Mouse (Mus musculus): ENCODE results near the gene Serpinb6a.
"Not testable (repeated sequence)": the region's sequence is repeated elsewhere in the genome, so short reads cannot be mapped to it uniquely, and the experiment has no call there.

Serpinb6a gene

DNA sequence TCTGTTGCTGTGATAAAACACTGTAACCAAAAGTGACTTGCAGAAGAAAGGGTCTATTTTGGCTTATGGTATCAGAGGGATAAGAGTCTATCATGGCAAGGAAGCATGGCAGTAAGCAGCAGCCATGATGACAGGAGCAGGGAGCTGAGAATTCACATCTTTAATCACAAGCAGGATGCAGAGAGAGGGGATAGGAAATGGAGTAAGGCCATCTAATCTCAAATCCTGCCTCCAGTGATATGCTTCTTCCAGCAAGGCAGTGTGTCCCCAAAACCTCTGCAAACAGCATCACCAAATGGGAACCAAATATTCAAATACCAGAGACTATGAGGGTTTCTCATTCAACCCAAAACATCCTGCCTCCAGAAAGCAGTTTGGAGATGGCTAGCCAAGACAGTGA is 36.0 kb downstream of the Serpinb6a start:
- DNase-seq, result no peak

DNA sequence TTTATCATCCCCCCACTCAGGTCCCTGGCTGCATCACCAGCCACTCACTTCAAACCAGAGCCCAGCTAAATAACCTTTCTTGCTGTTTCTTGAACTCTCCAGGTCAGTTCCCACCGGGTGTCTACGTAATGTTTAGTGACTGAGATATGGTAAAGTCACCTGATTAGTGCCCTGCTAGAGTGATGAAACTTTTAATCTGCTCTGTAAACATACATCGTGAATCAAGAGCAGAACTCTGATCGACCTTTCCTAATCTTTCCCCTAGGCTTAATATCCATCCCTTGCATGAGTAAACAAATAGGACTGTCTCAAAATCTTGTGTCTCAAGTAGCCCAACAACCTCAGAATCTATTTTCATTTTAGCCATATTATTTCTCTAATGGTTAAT is 36.6 kb downstream of the Serpinb6a start:
- no peak for DNase-seq

DNA sequence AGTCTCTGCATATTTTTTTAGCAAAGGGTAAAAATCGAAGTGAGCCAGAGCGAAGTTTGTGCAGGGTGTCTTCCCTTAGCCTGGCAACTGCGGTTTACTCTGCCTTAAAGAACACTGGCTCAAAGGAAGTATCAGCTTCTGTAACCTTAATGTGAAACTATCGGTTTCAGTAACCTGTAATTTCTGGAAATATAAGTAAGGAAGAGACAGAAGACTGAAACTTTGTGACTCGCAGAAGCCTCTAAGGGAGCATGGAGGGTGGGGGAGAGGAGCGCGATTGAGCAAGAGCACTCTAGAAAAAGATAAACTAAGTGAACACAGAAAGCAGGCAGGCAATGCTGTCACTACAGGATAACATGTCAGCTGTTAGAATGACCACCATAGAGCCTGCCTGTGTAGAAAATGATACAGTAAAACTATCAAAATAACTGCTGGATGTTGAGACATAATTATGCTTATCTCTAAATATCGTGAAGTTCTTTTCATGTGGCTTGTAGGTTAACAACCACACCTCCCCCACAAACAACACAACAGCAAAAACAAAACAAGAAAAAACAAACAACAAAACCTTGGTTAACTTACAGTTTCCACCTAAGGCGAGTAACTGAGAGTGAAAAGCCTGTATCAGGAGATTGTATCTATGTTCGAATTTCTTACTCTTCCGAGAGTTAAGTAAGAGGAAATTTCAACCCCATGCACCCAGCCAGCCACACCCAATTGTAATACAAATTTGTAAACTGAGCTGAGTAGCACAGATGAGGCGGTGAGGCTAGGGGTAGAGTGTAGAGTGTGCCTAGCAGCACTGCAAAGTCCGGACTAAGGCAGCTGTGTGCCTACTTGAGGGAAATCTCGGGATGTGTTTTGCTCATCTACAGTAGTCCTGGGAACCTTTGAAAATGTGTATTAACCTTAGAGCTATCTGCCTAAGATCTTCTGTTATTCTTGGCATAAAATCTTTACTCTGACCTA is 37.3 kb downstream of the Serpinb6a start:
- DNase-seq, result no peak

DNA sequence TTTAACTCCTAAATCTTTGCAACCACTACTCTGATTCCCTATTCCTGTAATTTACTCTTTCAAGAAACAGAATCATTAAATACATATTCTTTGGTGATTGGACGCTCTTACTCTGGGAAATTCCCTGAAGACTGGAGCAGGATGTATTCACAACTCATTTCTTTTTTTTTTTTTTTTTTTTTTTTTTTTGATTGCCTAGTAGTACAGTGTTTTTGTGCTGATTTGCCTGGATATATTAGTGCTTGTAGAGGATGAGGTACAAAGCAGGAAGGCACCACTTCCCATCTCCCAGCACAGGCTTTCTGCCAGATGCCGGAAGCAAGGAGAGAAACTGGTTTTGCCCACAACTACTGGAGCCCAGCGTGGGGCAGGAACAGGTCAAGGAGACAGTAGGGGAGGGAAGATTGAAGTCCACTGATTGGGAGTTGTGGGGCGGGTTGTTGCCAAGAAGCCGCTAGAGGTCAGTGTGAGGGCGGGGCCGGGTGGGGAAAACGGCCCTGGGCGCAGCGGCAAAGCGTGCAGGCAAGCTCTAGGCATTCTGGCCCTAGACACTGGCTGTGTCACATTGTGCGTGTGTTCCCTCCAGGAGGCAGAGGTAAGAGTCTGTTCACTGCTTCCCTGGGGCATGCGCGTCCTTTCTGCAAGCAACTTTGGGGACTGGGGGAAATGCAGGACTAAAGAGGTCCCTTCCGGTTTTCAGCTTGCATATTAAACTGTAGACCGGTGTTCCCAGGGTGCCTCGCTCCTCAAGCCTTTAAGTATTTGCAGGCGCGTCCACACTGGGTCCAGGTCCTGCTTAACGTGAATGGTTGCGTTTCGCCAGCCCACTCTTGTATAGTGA is 38.2 kb downstream of the Serpinb6a start, which contains the start of gene Nqo2:
Gene Nqo2 (plus strand): TSS at position 482 of the 841 bp plus-strand sequence.
- DNase-seq, result peak; percentile 48

DNA sequence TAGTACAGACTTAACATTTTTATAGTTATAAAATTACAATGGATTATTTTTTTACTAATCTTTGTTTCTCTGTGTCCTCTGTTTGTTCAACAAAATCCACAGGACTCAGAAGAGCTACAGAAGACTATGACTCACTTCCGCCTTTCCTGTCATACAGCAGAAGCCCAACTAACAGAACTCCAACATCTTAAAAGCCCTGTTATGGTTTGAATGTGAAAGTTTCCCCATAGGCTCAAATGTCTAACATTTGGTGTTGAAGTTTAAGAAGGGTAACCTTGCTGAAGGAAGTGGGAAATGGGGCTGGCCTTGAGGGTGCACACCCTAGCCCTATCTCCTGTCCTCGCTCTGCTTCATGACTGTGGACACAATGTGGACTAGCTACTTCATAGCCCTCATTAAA is 42.8 kb downstream of the Serpinb6a start:
- DNase-seq, result no peak

DNA sequence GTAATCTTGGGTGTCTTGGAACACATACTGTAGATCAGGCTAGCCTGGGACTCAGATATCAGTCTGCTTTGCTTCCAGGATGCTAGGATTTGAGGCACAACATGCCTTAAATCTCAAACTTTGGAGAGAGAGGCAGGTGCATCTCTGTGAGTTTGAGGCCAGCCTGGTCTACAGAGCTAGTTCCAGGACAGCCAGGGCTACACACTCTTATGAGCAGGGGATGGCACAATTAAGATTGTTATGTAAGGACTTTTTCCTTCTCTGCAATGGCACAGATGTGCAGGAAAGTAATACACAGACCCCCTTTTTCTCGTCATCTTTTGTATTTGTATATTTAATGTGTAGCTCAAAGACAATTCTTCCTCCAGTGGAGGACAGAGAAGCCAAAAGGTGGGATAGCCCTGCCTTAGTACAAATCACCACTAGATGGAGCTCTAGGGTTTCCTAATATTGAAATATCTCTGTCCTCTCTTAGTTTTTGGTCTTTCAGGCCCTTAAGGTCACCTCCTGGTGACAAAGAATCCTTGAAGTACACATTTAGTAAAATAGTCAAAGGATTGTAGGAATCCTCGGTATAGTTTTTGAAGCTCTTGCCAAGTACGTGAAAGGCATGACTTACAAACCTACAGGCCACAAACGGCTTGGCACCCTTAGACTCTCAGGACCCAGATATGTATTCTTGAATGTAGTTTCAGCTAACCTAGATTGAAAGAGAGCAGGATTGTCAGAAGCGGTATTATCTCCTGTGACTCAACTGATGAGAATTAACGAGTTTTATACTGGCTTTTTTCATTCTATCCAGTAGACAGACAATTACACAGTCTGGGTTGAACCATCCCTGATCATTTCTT is 45.8 kb downstream of the Serpinb6a start:
- DNase-seq, result no peak

DNA sequence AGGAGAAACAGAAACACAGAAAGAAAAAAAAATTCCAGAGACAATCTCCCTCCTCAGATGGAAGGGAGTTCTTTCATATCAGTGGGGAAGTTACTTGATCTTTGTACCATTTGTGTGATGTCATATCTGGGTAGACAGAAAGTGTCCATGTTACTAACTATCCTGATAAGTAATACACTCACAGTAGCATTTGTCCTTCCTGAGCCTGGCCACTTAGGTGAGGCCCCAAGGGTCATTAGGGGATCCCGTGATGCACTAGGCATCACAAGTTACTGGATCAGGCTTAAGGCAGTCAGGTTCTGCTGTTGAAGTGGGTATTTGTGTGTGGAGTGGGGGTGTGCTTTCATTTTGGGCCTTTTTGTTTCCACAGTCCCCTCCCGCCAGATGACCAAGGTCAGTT is 49.6 kb downstream of the Serpinb6a start:
- no peak for DNase-seq

DNA sequence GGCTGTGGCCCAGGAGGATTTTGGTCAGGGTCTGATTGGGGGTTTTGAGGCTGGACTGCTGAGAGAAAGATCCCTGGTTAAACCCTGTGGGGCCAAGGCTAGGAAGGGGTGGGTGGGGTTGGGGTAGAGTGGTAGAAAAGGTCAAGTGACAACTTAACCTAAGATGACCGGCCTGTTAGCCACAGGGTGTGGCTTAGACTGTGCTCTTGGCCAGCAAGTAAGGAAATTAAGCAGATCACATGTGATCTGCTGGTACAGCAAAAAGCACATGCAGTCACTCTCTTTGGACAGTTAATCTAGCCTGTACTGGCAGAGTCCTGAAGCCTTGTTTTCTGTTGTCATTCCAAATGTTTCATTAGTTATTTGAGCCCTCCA is 50.5 kb downstream of the Serpinb6a start:
- DNase-seq, result no peak

DNA sequence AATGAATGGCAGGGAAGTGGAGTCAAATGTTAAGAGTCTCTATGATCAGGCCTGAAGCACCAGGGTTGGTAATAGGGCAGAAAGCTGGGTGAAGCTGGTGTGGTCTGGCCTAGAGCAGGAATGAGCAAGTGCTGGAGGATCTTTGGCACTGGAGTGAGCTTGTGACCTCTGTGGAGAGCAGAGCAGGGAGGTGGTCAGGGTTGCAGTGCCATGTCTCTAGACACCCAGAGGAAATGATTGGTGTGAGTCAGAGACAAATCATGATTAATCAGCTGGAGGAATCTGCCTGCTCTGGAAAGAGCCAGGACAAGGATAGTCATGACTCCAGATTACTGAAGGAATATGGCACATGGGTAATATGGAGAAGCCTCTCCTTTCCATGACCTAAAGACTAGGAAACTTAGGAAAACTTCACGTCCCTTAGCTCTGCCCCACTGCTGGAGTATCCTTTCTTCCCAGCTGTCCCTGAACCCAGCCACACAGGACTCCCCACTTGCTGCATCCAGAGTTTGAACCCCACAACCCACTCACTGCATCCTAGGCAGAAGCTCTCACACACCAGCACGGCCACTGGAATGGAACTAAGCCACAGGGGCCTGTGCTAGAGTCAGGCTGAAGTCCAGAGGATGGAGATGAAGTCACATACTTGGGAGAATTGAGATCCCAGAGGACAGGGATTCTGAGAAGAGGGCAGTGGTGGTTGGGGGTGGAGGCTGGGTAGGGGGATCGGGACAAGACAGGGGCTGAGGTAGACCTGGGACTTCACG is 51.1 kb downstream of the Serpinb6a start:
- DNase-seq, result no peak

DNA sequence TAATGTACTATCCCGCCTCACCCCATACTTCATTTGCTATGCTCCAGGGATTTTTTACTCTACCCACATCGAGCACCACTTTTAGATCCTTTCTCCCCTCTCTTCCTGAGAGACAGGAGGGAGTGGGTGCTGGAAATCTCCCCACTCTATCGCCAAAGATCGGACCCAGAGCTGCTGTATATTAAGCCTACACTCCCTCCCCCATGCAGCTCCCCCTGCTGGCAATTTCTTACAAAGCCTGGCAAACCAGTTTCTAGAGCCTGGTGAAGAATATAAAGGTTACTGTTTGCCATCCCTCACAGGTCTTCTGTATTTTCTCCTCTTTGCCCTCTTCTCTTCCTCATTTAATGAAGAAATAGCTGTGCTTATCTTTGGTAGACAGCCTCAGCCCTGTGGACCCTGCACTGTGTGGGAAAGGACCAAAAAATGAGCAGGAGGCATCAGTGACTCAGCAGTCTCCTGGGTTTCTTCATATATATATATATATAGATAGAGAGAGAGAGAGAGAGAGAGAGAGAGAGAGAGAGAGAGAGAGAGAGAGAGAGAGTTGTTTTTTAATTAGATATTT is 60.3 kb downstream of the Serpinb6a start:
- DNase-seq, result peak; percentile 26

DNA sequence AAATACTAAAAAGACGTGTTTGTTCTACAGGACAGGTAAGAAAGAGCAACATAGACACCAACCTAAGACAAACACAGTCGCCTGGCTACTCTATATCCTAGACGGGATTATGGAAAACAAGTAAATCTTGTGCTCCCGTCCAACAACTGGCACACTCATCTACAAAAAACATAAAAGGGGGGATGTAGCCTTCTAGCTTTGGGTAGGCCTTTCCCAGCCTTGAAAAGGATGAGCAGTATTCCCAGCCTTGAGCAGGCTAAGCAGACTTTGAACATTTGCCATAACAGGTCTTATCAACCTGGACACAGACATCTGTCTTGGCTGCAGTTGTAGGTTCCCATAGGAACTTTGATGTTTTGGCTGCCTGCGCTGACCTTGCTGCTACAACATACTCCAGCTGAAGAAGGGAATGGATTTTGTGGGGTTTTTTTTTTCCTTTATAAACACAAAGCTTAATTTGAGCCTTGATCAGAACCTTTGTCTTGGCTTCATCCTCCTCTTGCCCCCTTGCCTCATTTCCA is 61.2 kb downstream of the Serpinb6a start:
- DNase-seq, result no peak

DNA sequence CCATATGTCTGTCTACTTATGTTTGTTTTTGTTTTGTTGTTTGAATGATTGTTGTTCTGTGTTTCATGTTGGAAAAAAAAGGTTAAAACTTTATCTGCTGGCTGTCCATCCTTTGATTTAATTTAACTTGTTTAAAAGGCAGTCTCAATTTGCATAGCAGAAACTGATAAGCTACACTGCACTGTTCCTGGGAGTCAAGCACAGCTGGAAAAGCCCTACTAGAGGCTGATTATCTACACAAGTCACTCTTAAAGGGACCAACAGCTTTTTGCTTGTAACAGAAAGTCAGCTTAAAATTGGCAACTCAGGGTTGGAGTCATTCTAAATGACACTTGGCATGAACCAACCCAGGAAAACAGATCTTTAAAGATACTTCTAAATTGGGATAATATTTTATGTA is 65.0 kb downstream of the Serpinb6a start:
- not testable (repeated sequence) for DNase-seq

DNA sequence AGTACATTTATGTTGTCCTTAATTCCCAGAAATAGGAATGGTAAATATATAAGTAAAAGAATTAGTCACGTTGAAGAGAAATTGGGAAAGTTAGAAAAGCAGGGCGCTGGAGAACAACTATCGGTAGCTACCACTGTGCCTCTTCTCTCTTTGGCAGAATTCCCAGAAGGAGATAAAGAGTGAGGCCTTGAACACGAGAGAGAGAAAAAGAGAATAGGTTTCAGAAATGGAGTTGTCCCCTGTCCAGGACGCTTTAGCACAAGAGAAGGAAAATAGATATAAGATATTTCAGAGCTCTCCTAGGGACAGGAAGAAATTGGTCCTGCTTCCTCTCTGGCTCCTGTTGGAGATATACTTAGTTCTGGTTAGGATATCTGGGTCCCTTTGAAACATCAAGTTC is 65.4 kb downstream of the Serpinb6a start:
- no peak for DNase-seq

DNA sequence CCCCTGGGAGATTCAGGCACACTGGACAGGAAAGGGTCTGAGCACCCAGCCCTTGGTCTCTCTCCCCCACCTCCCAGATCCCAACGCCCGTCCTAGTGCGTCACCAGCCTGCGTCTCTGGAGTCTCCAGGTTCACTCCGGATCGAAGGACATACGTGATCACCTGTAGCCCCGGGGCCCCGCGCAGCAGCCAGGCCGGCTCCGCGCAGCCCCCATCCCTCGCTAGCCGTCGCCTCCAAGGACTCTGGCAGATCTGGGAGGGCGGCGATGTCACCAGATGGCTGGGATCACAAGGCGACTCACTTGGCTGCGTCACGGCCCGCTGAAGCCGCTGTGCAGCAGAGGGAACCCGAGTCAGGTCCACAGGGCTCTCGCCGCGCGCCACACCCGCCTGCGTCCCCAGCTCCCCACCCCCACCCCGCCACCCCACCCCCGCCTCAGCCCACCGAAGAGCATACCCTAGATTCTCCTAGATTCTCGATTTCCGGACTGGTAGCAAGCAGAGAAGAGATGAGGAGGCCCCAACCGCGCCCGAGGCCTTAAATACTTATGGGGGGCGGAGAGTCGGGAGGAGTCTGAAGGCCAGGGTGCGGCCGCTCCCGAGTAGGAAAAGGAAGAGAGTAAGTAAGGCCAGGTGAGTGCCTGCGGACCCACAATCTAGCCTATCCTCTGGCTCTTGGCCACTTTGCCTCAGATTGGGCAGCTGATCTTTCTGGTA is 67.0 kb downstream of the Serpinb6a start:
- peak; percentile 68 for DNase-seq

DNA sequence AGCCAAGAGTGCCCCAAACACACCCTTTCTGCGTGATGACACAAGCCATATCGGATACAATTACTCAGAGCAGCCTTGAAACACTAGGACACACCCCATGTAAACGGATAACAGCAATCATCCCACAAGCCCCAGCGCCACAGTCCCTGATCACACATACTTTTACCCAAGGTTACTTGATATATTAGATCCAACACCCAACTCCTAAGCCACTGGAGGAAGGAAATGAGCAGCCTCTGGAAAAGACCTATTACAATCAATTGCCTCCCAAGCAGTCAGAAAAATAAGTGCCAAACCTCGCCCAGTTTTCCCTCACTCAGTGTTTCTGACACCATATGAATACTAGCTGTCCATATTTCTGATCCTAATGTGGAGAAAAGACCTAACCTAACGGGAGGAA is 67.9 kb downstream of the Serpinb6a start:
- DNase-seq, result no peak

DNA sequence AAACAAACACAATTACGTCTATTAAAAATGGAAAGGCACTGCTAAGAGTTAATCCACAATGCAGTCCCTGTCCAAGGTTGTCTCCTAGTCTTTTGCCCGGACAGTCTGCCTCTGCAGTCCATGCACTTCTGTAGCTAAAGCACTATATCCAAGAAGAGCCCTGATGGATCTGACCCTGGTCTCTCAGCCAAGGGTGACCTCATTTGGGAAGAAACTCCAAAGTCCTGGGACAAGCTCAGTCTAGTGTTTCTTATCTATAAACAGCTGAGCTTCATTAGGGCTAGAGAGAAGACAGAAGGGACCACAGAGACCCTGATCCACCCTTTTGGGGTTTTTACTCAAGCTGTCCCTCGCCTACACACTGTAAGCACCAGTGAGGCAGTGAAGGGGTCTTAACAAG is 71.7 kb downstream of the Serpinb6a start:
- DNase-seq, result no peak

DNA sequence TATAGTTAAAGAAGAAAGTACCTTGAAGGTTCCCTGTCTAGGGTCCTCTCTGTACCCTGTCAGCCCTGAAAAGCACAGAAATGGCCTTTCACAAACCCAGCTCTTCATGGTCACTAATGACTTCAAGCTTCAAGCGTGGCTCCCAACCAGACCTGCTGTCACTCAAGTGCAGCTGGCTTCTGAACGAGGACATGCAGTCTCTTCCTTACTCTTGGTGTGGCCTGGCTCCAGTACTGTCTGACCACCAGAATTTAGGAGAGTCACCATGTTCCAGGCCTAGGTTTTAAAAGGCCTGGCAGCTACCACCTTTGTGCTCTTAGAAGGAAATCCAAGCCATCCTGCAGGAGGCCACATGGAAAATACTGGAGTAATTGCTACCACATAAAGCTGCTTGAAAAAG is 72.3 kb downstream of the Serpinb6a start:
- no peak for DNase-seq

DNA sequence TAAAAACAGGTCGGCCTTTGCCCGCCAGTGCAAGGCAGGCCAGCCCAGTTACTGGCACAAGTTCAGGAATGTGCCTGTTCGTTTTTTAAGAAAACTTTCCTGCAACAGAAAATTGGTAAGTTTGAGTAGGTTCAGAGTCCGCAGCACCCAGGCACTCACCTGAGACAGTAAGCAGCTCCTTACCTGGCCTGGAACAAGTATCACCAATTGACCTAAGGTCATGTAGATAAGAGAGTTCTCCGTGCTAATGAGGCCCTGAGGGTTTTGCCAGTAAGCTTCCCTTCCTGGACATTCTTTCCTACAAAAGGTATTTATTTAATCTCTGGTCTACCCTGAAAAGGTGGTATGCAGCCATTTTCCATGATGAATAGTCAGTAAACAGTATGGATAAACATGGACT is 80.9 kb downstream of the Serpinb6a start:
- no peak for DNase-seq

DNA sequence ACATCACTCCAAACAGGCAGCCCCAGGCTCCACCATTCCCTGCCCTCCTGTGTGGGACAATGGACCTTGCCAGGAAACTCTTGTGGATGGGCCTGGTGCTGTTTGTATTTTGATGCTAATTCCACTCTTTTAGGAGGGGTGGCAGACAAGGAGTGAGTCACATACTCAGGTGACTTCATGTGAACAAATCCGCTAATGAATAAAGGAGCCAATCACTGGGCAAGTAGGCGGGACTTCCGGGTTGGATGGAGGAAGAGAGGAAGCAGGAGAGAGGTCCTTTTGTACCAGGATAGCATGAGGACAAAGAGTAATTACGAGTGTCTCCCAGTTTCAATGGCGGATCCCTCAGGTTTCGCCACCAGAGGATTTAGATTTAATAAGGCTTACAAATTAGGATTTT is 81.6 kb downstream of the Serpinb6a start:
- no peak for DNase-seq

DNA sequence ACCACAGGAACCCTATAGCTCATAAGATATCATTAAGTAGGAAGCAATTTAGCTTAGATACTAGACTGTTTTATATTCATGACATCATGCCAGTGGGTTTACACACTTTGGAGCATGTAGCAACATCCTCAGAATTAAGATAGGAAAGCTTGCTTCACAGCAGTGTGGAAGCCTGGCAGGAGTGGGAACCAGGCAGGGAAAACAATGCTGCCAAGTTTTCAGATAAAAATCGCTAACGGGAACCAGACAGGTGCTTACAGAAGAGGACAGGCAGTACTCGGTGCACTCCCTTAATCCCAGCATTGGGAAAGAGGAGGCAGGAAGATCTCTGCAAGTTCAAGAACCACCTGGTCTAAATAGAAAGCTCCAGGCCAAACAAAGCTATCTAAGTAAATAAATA is 95.8 kb downstream of the Serpinb6a start:
- DNase-seq, result no peak

Measured in right cerebral cortex, adult 18-20 months (tissue).